Mouse (Mus musculus) right cerebral cortex, postnatal 10 days (tissue): Measurements from ENCODE around the gene Pvalb.

Experiments
- DNase-seq, 2 experiments: peaks; one replicate each; pipeline ENCODE4 v3.0.0; 2021; ENCODE audit warnings: low spot score in 2 of 2

Pvalb gene

GRCm38 (mm10) chr15:78195096-78195880 lies 10.9 kb downstream of the Pvalb start:
- peak in 1 of 2 experiments; percentile 28 for DNase-seq

- no peak for DNase-seq
Measured at GRCm38 (mm10) chr15:78194320-78194719, 11.9 kb downstream of the Pvalb start.

GRCm38 (mm10) chr15:78189636-78190035 lies 16.6 kb downstream of the Pvalb start:
- no peak for DNase-seq

GRCm38 (mm10) chr15:78188546-78188945 lies 17.7 kb downstream of the Pvalb start:
- DNase-seq, result no peak

GRCm38 (mm10) chr15:78186906-78187305 lies 19.3 kb downstream of the Pvalb start:
- no peak for DNase-seq

GRCm38 (mm10) chr15:78185609-78186008 lies 20.6 kb downstream of the Pvalb start:
- DNase-seq, result no peak

- DNase-seq, result peak; percentile 74 to 80
Measured at GRCm38 (mm10) chr15:78184855-78185254, 21.3 kb downstream of the Pvalb start.

GRCm38 (mm10) chr15:78181701-78182405 lies 24.3 kb downstream of the Pvalb start:
- DNase-seq, result peak; percentile 90 to 91

- DNase-seq, result no peak
Measured at GRCm38 (mm10) chr15:78179775-78180174, 26.4 kb downstream of the Pvalb start.

GRCm38 (mm10) chr15:78178397-78178796 lies 27.8 kb downstream of the Pvalb start:
- peak; percentile 86 to 90 for DNase-seq

GRCm38 (mm10) chr15:78177257-78177656 lies 28.9 kb downstream of the Pvalb start:
- DNase-seq, result no peak

GRCm38 (mm10) chr15:78174887-78175245 lies 31.3 kb downstream of the Pvalb start:
- DNase-seq, result no peak

GRCm38 (mm10) chr15:78173972-78174886 lies 32.0 kb downstream of the Pvalb start, which contains the start of gene Ift27:
Gene Ift27, minus strand, starts transcription at chr15:78174107.
- DNase-seq, result peak; percentile 99 to 100

- DNase-seq, result peak in 1 of 2 experiments; percentile 57
Measured at GRCm38 (mm10) chr15:78172899-78173817, 33.0 kb downstream of the Pvalb start.

- DNase-seq, result peak; percentile 73 to 86
Measured at GRCm38 (mm10) chr15:78172256-78172898, 33.8 kb downstream of the Pvalb start.

- DNase-seq, result peak; percentile 60 to 66
Measured at GRCm38 (mm10) chr15:78171651-78172050, 34.5 kb downstream of the Pvalb start.

GRCm38 (mm10) chr15:78170708-78171107 lies 35.5 kb downstream of the Pvalb start:
- DNase-seq, result peak in 1 of 2 experiments; percentile 43

- peak; percentile 71 to 80 for DNase-seq
Measured at GRCm38 (mm10) chr15:78169566-78169965, 36.6 kb downstream of the Pvalb start.

GRCm38 (mm10) chr15:78165292-78165691 lies 40.9 kb downstream of the Pvalb start:
- no peak for DNase-seq

GRCm38 (mm10) chr15:78164466-78164865 lies 41.7 kb downstream of the Pvalb start:
- DNase-seq, result no peak
